In genomic region chr16:69105331-69105730, GRCm38 (mm10) we compare ENCODE assay signal across 18 mouse cellular contexts.
"Had no signal": no experiment of that assay in that cellular context is flagged by ENCODE, and none has a peak within 500 bp of the region (broad histone marks: within the 10 kb centered on the region; RNA-seq: fewer than 3 reads in every experiment).

No protein-coding gene starts in this region.

- DNase-seq: lung, adult 18-20 months; lung, embryonic 14.5 days; lung, postnatal 10 days; lung, postnatal 4 days; retina, postnatal 1 day; right cerebral cortex, adult 18-20 months; right cerebral cortex, postnatal 25 days; right cerebral cortex, postnatal 4 days; spleen, adult 18-20 months; thymus, adult 18-20 months; thymus, postnatal 14 days; thymus, postnatal 36 days had no signal

- H3K4me2 ChIP-seq: lung, embryonic 14.5 days; midbrain, embryonic 12.5 days; midbrain, embryonic 15.5 days; neural tube, embryonic 13.5 days; neural tube, embryonic 15.5 days had no signal

- H3K9ac ChIP-seq: liver, embryonic 14.5 days; lung, embryonic 14.5 days; midbrain, embryonic 12.5 days; midbrain, embryonic 15.5 days; neural tube, embryonic 13.5 days; neural tube, embryonic 15.5 days had no signal

- H3K9me3 ChIP-seq: midbrain, embryonic 12.5 days; midbrain, embryonic 15.5 days; neural tube, embryonic 13.5 days; neural tube, embryonic 15.5 days had no signal

- H3K36me3 ChIP-seq: midbrain, embryonic 12.5 days; midbrain, embryonic 15.5 days; neural tube, embryonic 13.5 days; neural tube, embryonic 15.5 days had no signal

- H3K4me1 ChIP-seq: midbrain, embryonic 12.5 days; midbrain, embryonic 15.5 days; neural tube, embryonic 13.5 days; neural tube, embryonic 15.5 days had no signal

- H3K27me3 ChIP-seq: midbrain, embryonic 12.5 days; midbrain, embryonic 15.5 days; neural tube, embryonic 13.5 days; neural tube, embryonic 15.5 days had no signal

- H3K27ac ChIP-seq: liver, embryonic 14.5 days; midbrain, embryonic 12.5 days; midbrain, embryonic 15.5 days; neural tube, embryonic 13.5 days; neural tube, embryonic 15.5 days had no signal

- ATAC-seq: midbrain, embryonic 15.5 days had no signal

- H3K4me3 ChIP-seq: midbrain, embryonic 12.5 days; midbrain, embryonic 15.5 days; myocyte; neural tube, embryonic 13.5 days; neural tube, embryonic 15.5 days had no signal
